Mouse (Mus musculus): ENCODE results near the gene Olfr322. TPM values are rescaled to one million over a fixed set of nuclear protein-coding genes. Genes with fewer than 3 reads are reported as not detected.

Olfr322 gene
- polyA plus RNA-seq, 1 experiment from 2014 or later, result not detected

- DNase-seq (ENCODE audit: low spot score) (peak; percentile 61), ATAC-seq (replicated peaks; ENCODE audit: low FRiP score) (no peak)
- H3K27me3 ChIP-seq (replicated peaks; ENCODE audit: control insufficient read depth, insufficient read depth, low read length), result peaks cover 3% of the 10 kb centered on the region; the same call in 1 of the 2 replicates
- H3K4me3 ChIP-seq (ENCODE audit: low read depth, low read length), result no peak overlapping the region
- H3K4me1 ChIP-seq (replicated peaks; ENCODE audit: control insufficient read depth, insufficient read depth, low read length), result peaks cover 4% of the 10 kb centered on the region; the same call in 1 of the 2 replicates
- H3K4me2 ChIP-seq, result no peak overlapping the region
- WGBS, result 5% methylated on average over 3 of the region's 4 CpGs
- H3K27ac ChIP-seq (ENCODE audit: low read depth, low read length), result no peak overlapping the region
- no peaks in the 10 kb centered on the region for H3K36me3 ChIP-seq (ENCODE audit: control insufficient read depth, insufficient read depth, low read length)
- H3K9me3 ChIP-seq (ENCODE audit: control insufficient read depth, low read length), result no peaks in the 10 kb centered on the region
- no peak overlapping the region for H3K9ac ChIP-seq (ENCODE audit: low read depth, low read length)
Measured at GRCm38 (mm10) chr11:58636376-58636977, 22.1 kb upstream of the Olfr322 start.

GRCm38 (mm10) chr11:58638176-58638701 lies 20.3 kb upstream of the Olfr322 start:
- ATAC-seq (replicated peaks; ENCODE audit: low FRiP score) (no peak), DNase-seq (ENCODE audit: low spot score) (no peak)
- 71% methylated on average over 7 of the region's 7 CpGs for WGBS
- H3K4me2 ChIP-seq, result no peak overlapping the region
- no peak overlapping the region for H3K27ac ChIP-seq (ENCODE audit: low read depth, low read length)
- H3K9ac ChIP-seq (ENCODE audit: low read depth, low read length), result no peak overlapping the region
- no peaks in the 10 kb centered on the region for H3K9me3 ChIP-seq (ENCODE audit: control insufficient read depth, low read length)
- H3K4me1 ChIP-seq (replicated peaks; ENCODE audit: control insufficient read depth, insufficient read depth, low read length), result peaks cover 11% of the 10 kb centered on the region
- no peak overlapping the region for H3K4me3 ChIP-seq (ENCODE audit: low read depth, low read length)
- no peaks in the 10 kb centered on the region for H3K36me3 ChIP-seq (ENCODE audit: control insufficient read depth, insufficient read depth, low read length)
- H3K27me3 ChIP-seq (replicated peaks; ENCODE audit: control insufficient read depth, insufficient read depth, low read length), result peaks cover 3% of the 10 kb centered on the region; the same call in 1 of the 2 replicates

- DNase-seq (ENCODE audit: low spot score) (peak; percentile 69), ATAC-seq (replicated peaks; ENCODE audit: low FRiP score) (peak; percentile 43)
- WGBS, result 3% methylated on average over 34 of the region's 34 CpGs
- peaks cover 13% of the 10 kb centered on the region for H3K4me1 ChIP-seq (replicated peaks; ENCODE audit: control insufficient read depth, insufficient read depth, low read length)
- H3K4me2 ChIP-seq, result peak within 1 kb of the TSS; percentile 90
- H3K9ac ChIP-seq (ENCODE audit: low read depth, low read length), result peak within 1 kb of the TSS; percentile 91
- H3K9me3 ChIP-seq (ENCODE audit: control insufficient read depth, low read length), result no peaks in the 10 kb centered on the region
- H3K36me3 ChIP-seq (ENCODE audit: control insufficient read depth, insufficient read depth, low read length), result no peaks in the 10 kb centered on the region
- H3K27me3 ChIP-seq (replicated peaks; ENCODE audit: control insufficient read depth, insufficient read depth, low read length), result peaks cover 3% of the 10 kb centered on the region; the same call in 1 of the 2 replicates
- peak within 1 kb of the TSS; percentile 64 for H3K4me3 ChIP-seq (ENCODE audit: low read depth, low read length)
- peak within 1 kb of the TSS; percentile 98 for H3K27ac ChIP-seq (ENCODE audit: low read depth, low read length)
Measured at GRCm38 (mm10) chr11:58640272-58640867, 18.2 kb upstream of the Olfr322 start, which contains the start of gene Trim58. Gene Trim58 (plus strand): TSS chr11:58640465.

- peak overlapping the region; percentile 64 for H3K4me3 ChIP-seq (ENCODE audit: low read depth, low read length)
- H3K27me3 ChIP-seq (replicated peaks; ENCODE audit: control insufficient read depth, insufficient read depth, low read length), result peaks cover 3% of the 10 kb centered on the region; the same call in 1 of the 2 replicates
- H3K4me2 ChIP-seq, result peak overlapping the region; percentile 90
- ATAC-seq (replicated peaks; ENCODE audit: low FRiP score) (peak; percentile 77), DNase-seq (ENCODE audit: low spot score) (peak; percentile 49)
- H3K9ac ChIP-seq (ENCODE audit: low read depth, low read length), result peak overlapping the region; percentile 91
- peak overlapping the region; percentile 98 for H3K27ac ChIP-seq (ENCODE audit: low read depth, low read length)
- no peaks in the 10 kb centered on the region for H3K9me3 ChIP-seq (ENCODE audit: control insufficient read depth, low read length)
- H3K36me3 ChIP-seq (ENCODE audit: control insufficient read depth, insufficient read depth, low read length), result no peaks in the 10 kb centered on the region
- 14% methylated on average over 14 of the region's 14 CpGs for WGBS
- H3K4me1 ChIP-seq (replicated peaks; ENCODE audit: control insufficient read depth, insufficient read depth, low read length), result peaks cover 13% of the 10 kb centered on the region
Measured at GRCm38 (mm10) chr11:58641057-58641456, 17.5 kb upstream of the Olfr322 start.

GRCm38 (mm10) chr11:58641638-58642358 lies 16.8 kb upstream of the Olfr322 start:
- peak; percentile 60 for DNase-seq (ENCODE audit: low spot score)
- peak overlapping the region; percentile 91 for H3K9ac ChIP-seq (ENCODE audit: low read depth, low read length)

GRCm38 (mm10) chr11:58643350-58643749 lies 15.2 kb upstream of the Olfr322 start:
- H3K4me3 ChIP-seq (ENCODE audit: low read depth, low read length), result no peak overlapping the region
- H3K27ac ChIP-seq (ENCODE audit: low read depth, low read length), result no peak overlapping the region; the same call in 1 of the 2 replicates
- 27% methylated on average over 6 of the region's 6 CpGs for WGBS
- H3K4me2 ChIP-seq, result peak overlapping the region; percentile 90; the same call in 1 of the 2 replicates
- peak; percentile 56 for DNase-seq (ENCODE audit: low spot score)
- H3K9ac ChIP-seq (ENCODE audit: low read depth, low read length), result no peak overlapping the region
- no peak for ATAC-seq (replicated peaks; ENCODE audit: low FRiP score)
- no peaks in the 10 kb centered on the region for H3K9me3 ChIP-seq (ENCODE audit: control insufficient read depth, low read length)
- no peaks in the 10 kb centered on the region for H3K36me3 ChIP-seq (ENCODE audit: control insufficient read depth, insufficient read depth, low read length)
- peaks cover 3% of the 10 kb centered on the region; the same call in 1 of the 2 replicates for H3K27me3 ChIP-seq (replicated peaks; ENCODE audit: control insufficient read depth, insufficient read depth, low read length)
- peaks cover 13% of the 10 kb centered on the region for H3K4me1 ChIP-seq (replicated peaks; ENCODE audit: control insufficient read depth, insufficient read depth, low read length)

More at GRCm38 (mm10) chr11:58641638-58642358, 16.8 kb upstream of the Olfr322 start:
- ATAC-seq (replicated peaks; ENCODE audit: low FRiP score), result peak; percentile 98
- H3K9me3 ChIP-seq (ENCODE audit: control insufficient read depth, low read length), result no peaks in the 10 kb centered on the region
- H3K36me3 ChIP-seq (ENCODE audit: control insufficient read depth, insufficient read depth, low read length), result no peaks in the 10 kb centered on the region
- peak overlapping the region; percentile 98 for H3K27ac ChIP-seq (ENCODE audit: low read depth, low read length)
- peak overlapping the region; percentile 90 for H3K4me2 ChIP-seq
- H3K4me1 ChIP-seq (replicated peaks; ENCODE audit: control insufficient read depth, insufficient read depth, low read length), result peaks cover 13% of the 10 kb centered on the region
- WGBS, result 62% methylated on average over 13 of the region's 13 CpGs
- H3K27me3 ChIP-seq (replicated peaks; ENCODE audit: control insufficient read depth, insufficient read depth, low read length), result peaks cover 3% of the 10 kb centered on the region; the same call in 1 of the 2 replicates
- H3K4me3 ChIP-seq (ENCODE audit: low read depth, low read length), result peak overlapping the region; percentile 64

- Histone ChIP-seq H3K36me3 (ENCODE audit: control insufficient read depth, insufficient read depth, low read length) (no peaks in the 10 kb centered on the region), H3K4me2 (no peak overlapping the region), H3K9me3 (ENCODE audit: control insufficient read depth, low read length) (no peaks in the 10 kb centered on the region), H3K4me1 (replicated peaks; ENCODE audit: control insufficient read depth, insufficient read depth, low read length) (no peaks in the 10 kb centered on the region), H3K27ac (ENCODE audit: low read depth, low read length) (no peak overlapping the region), H3K27me3 (replicated peaks; ENCODE audit: control insufficient read depth, insufficient read depth, low read length) (no peaks in the 10 kb centered on the region), H3K4me3 (ENCODE audit: low read depth, low read length) (no peak overlapping the region), H3K9ac (ENCODE audit: low read depth, low read length) (no peak overlapping the region)
- no peak for DNase-seq (ENCODE audit: low spot score)
- 90% methylated on average over 3 of the region's 3 CpGs for WGBS
- no peak for ATAC-seq (replicated peaks; ENCODE audit: low FRiP score)
Measured at GRCm38 (mm10) chr11:58655151-58655550, 3.4 kb upstream of the Olfr322 start.

- DNase-seq (ENCODE audit: low spot score) (no peak), ATAC-seq (replicated peaks; ENCODE audit: low FRiP score) (no peak)
- Histone ChIP-seq H3K27me3 (replicated peaks; ENCODE audit: control insufficient read depth, insufficient read depth, low read length) (no peaks in the 10 kb centered on the region), H3K9ac (ENCODE audit: low read depth, low read length) (no peak overlapping the region), H3K4me1 (replicated peaks; ENCODE audit: control insufficient read depth, insufficient read depth, low read length) (no peaks in the 10 kb centered on the region), H3K4me3 (ENCODE audit: low read depth, low read length) (no peak overlapping the region), H3K27ac (ENCODE audit: low read depth, low read length) (no peak overlapping the region), H3K9me3 (ENCODE audit: control insufficient read depth, low read length) (no peaks in the 10 kb centered on the region), H3K36me3 (ENCODE audit: control insufficient read depth, insufficient read depth, low read length) (no peaks in the 10 kb centered on the region), H3K4me2 (no peak overlapping the region)
Measured at GRCm38 (mm10) chr11:58669252-58669651, 10.7 kb downstream of the Olfr322 start.
